Mouse (Mus musculus) layer of hippocampus, adult 9-11 months (tissue): ENCODE measurements at regions not wholly inside any gene's neighbourhood (a gene's known extent, or its start where the extent isn't known, plus 50 kb on each side); places are given as distances from the start of the nearest gene placed in this dataset.

ENCODE experiments used
- DNase-seq: peaks from one replicate; pipeline ENCODE4 v3.0.0; 2022

DNA sequence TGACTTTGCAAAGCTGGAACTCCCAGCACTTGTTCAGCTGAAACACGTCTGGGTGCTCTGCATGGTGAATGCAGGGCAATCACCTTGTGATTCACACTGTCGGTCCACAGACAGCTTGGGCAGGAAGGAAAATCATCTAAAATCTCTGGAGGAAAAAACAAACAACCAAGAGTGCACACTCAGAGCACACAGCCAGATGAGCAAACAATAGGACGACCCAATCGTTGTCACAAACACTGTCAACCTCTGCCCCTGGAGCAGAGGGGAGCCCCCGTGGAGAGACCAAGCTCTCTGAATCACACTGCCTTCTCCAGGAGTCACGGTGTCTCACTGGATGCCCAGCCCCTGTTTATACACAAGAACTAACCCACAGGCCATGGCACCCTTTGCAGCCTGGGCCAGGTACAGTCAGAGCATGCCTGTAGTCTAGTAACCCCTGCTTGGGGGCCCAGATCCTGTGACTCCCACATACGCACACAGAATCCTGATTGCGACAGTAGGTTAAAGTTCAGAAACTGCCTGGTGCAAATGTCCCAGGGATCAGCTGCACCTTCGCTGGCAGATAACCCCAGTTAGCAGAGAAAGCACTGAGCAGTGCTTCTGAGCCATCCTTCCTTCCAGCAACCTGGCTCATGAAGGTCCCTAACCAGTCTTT, 63.0 kb upstream of the Rreb1 start:
- no peak for DNase-seq

DNA sequence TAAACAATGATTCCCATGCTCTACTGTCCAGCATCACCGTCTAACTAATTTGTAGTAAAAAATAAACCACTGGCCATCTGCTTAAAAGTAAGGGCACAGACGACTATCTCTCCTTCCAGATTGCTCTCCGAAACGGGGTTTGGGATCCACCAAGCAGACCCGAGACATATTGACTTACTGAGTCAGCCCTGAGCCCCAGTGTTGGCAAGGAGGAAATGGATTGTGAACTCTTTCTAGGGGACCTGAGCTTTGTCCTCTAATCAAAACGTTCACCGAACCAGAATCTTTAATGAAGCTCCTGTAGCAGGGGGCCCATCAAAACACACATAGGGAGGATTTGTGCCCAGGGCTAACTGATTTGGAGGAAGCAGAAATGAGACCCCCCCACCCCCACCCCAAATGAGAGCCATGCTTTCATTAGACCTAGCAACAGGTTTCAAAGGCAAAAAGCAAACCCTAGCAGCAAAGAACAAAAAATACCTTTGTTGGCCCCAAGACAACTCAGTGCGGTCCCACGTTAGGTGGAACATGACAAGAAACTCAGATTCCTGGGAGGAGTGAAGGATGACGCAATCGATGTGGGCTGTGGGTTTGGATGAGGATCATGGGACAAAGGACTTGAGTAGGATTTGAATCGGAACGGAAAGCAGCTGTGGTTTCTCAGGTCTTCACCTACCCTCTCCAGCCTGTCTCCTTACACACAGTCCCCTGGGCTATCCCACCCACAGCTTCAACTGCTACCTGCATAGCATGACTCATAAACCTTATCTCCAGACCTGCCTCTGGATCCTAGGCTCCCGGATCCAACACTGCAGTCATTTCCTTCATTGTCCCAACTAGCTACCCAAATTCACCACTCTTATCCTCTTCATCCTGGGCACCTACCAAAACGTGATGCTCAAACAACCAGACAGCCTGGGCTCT, 62.2 kb upstream of the Rreb1 start:
- DNase-seq: no peak

DNA sequence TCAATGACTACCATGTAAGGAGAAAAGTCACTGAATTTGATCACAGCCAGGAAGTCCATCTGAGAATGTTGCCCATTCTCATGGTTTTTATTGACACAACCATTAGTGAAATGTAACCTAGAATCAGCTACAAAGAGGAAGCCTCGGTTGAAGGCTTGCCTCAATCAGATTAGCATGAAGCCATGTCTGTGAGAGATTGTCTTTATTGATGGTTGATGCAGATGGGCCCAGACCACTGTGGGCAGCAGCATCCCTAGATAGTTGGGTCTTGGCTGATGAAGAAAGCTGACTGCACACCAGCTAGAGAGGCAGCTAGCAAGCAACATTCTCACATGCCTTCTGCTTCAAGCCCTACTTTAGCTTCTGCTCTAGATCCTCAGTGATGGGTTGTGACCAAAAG, 60.4 kb upstream of the Rreb1 start:
- no peak for DNase-seq

DNA sequence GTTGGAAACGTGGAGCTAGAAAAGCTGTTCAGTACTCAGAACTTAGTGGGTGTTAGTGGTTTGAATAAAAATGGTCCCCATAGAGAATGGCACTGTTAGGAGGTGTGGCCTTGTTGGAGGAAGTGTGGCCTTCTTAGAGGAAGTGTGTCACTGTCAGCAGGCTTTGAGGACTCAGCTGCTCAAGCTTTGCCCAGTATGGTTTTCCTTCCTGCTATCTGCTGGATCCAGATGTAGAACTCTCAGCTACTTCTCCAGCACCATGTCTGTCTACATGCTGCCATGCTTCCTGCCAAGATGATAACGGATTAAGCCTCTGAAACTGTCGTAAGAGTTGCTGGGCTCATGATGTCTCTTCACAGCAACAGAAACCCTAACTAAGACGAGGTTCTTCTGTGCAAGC, 59.8 kb upstream of the Rreb1 start:
- no peak for DNase-seq
